In the genomic region with DNA sequence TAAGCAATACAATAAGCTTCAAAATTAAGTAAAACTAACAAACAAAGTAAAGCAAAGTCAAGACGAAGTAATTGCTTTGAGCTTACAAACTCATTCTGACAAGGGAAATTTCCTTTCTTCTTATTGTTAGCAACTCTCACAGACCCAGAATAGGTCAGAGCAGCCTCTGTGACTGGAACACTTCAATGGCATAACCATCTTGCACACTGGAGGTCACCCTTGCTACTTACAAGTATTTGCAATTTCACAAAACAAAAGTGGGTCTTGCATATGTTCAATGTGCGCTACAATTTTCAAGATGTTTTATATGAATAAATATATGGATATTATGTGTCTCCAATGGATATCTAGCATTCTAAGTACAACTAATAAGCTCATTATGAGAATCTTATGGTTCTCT, we compare ENCODE assay signal across 29 mouse cellular contexts.
DNase-seq lines count a peak whose midpoint lies in the region; ATAC-seq and TF ChIP-seq lines count a peak whose summit lies in the region.
"Had no signal": no experiment of that assay in that cellular context is flagged by ENCODE, and none has a peak within 500 bp of the region (broad histone marks: within the 10 kb centered on the region; RNA-seq: fewer than 3 reads in every experiment).

No protein-coding gene starts in this region.

- ATAC-seq in forebrain, embryonic 14.5 days, result no peak
- ATAC-seq in forebrain, embryonic 11.5 days (replicated peaks; ENCODE audit: low FRiP score), result no peak
- no peak for ATAC-seq in lung, embryonic 14.5 days (ENCODE audit: insufficient read depth)
- ATAC-seq in embryonic facial prominence, embryonic 14.5 days (ENCODE audit: low read depth), result no peak
- ATAC-seq: forebrain, embryonic 16.5 days; liver, postnatal 0 days; midbrain, embryonic 16.5 days had no signal

- no peaks in the 10 kb centered on the region for H3K9me3 ChIP-seq in forebrain, embryonic 14.5 days (replicated peaks; ENCODE audit: control insufficient read depth, low read length)
- no peaks in the 10 kb centered on the region for H3K9me3 ChIP-seq in forebrain, embryonic 11.5 days (ENCODE audit: control insufficient read depth, low read length)
- H3K9me3 ChIP-seq in lung, embryonic 14.5 days (ENCODE audit: low read depth, low read length), result no peaks in the 10 kb centered on the region
- H3K9me3 ChIP-seq in embryonic facial prominence, embryonic 14.5 days (ENCODE audit: control insufficient read depth, low read length), result no peaks in the 10 kb centered on the region
- H3K9me3 ChIP-seq: embryonic facial prominence, embryonic 13.5 days; G1E; heart, embryonic 13.5 days; hindbrain, embryonic 13.5 days; limb, embryonic 12.5 days; neural tube, embryonic 15.5 days had no signal

- H3K27ac ChIP-seq in forebrain, embryonic 14.5 days (ENCODE audit: low read depth, low read length), result no peak overlapping the region
- H3K27ac ChIP-seq in forebrain, embryonic 11.5 days (ENCODE audit: low read depth, low read length), result no peak overlapping the region
- H3K27ac ChIP-seq in lung, embryonic 14.5 days (ENCODE audit: low read depth), result no peak overlapping the region
- H3K27ac ChIP-seq in embryonic facial prominence, embryonic 14.5 days (replicated peaks; ENCODE audit: low read depth, low read length), result no peak overlapping the region
- H3K27ac ChIP-seq: embryonic facial prominence, embryonic 13.5 days; heart, embryonic 13.5 days; hindbrain, embryonic 13.5 days; limb, embryonic 12.5 days; neural tube, embryonic 15.5 days had no signal

- no peaks in the 10 kb centered on the region for H3K36me3 ChIP-seq in forebrain, embryonic 14.5 days (ENCODE audit: control insufficient read depth, insufficient read depth, low read length)
- H3K36me3 ChIP-seq in forebrain, embryonic 11.5 days (ENCODE audit: control insufficient read depth, insufficient read depth, low read length), result no peaks in the 10 kb centered on the region
- H3K36me3 ChIP-seq in lung, embryonic 14.5 days (ENCODE audit: insufficient read depth), result no peaks in the 10 kb centered on the region
- H3K36me3 ChIP-seq in embryonic facial prominence, embryonic 14.5 days (ENCODE audit: control insufficient read depth, insufficient read depth, low read length), result no peaks in the 10 kb centered on the region
- H3K36me3 ChIP-seq: embryonic facial prominence, embryonic 13.5 days; G1E; heart, embryonic 13.5 days; hindbrain, embryonic 13.5 days; limb, embryonic 12.5 days; neural tube, embryonic 15.5 days had no signal

- no peak for TF ChIP-seq CTCF in lung, embryonic 14.5 days (IDR thresholded peaks at IDR 0.05; ENCODE audit: low read depth)

- H3K9ac ChIP-seq in forebrain, embryonic 14.5 days (ENCODE audit: low read length), result no peak overlapping the region
- H3K9ac ChIP-seq in forebrain, embryonic 11.5 days (ENCODE audit: low read length), result no peak overlapping the region
- H3K9ac ChIP-seq in lung, embryonic 14.5 days, result no peak overlapping the region
- no peak overlapping the region for H3K9ac ChIP-seq in embryonic facial prominence, embryonic 14.5 days (ENCODE audit: low read depth, low read length)
- H3K9ac ChIP-seq: embryonic facial prominence, embryonic 13.5 days; heart, embryonic 13.5 days; hindbrain, embryonic 13.5 days; limb, embryonic 12.5 days; liver, postnatal 0 days; neural tube, embryonic 15.5 days had no signal

- H3K4me3 ChIP-seq in forebrain, embryonic 14.5 days (ENCODE audit: low read depth, low read length), result no peak overlapping the region
- no peak overlapping the region for H3K4me3 ChIP-seq in forebrain, embryonic 11.5 days (ENCODE audit: low read depth, low read length)
- no peak overlapping the region for H3K4me3 ChIP-seq in lung, embryonic 14.5 days (ENCODE audit: low read depth, low read length)
- H3K4me3 ChIP-seq in embryonic facial prominence, embryonic 14.5 days (ENCODE audit: low read depth, low read length), result no peak overlapping the region
- H3K4me3 ChIP-seq: embryonic facial prominence, embryonic 13.5 days; heart, embryonic 13.5 days; hindbrain, embryonic 13.5 days; limb, embryonic 12.5 days; neural tube, embryonic 15.5 days had no signal

- H3K4me1 ChIP-seq in forebrain, embryonic 14.5 days (ENCODE audit: control insufficient read depth, insufficient read depth, low read length), result peaks cover 11% of the 10 kb centered on the region; the same call in 1 of the 2 replicates
- no peaks in the 10 kb centered on the region; the same call in 1 of the 2 replicates for H3K4me1 ChIP-seq in forebrain, embryonic 11.5 days (replicated peaks; ENCODE audit: control insufficient read depth, insufficient read depth, low read length)
- no peaks in the 10 kb centered on the region for H3K4me1 ChIP-seq in lung, embryonic 14.5 days (ENCODE audit: insufficient read depth)
- no peaks in the 10 kb centered on the region for H3K4me1 ChIP-seq in embryonic facial prominence, embryonic 14.5 days (ENCODE audit: control insufficient read depth, insufficient read depth, low read length)
- H3K4me1 ChIP-seq: embryonic facial prominence, embryonic 13.5 days; heart, embryonic 13.5 days; limb, embryonic 12.5 days; neural tube, embryonic 15.5 days had no signal

- 51% methylated on average over 2 of the region's 2 CpGs for WGBS in forebrain, embryonic 14.5 days
- 48% methylated on average over 2 of the region's 2 CpGs for WGBS in forebrain, embryonic 11.5 days
- WGBS in lung, embryonic 14.5 days, result 75% methylated on average over 2 of the region's 2 CpGs
- 62% methylated on average over 2 of the region's 2 CpGs for WGBS in embryonic facial prominence, embryonic 14.5 days

- H3K27me3 ChIP-seq in forebrain, embryonic 14.5 days (replicated peaks; ENCODE audit: control insufficient read depth, insufficient read depth, low read length), result no peaks in the 10 kb centered on the region
- no peaks in the 10 kb centered on the region for H3K27me3 ChIP-seq in forebrain, embryonic 11.5 days (ENCODE audit: control insufficient read depth, insufficient read depth, low read length)
- H3K27me3 ChIP-seq in lung, embryonic 14.5 days (ENCODE audit: insufficient read depth, low read length), result no peaks in the 10 kb centered on the region
- no peaks in the 10 kb centered on the region for H3K27me3 ChIP-seq in embryonic facial prominence, embryonic 14.5 days (replicated peaks; ENCODE audit: control insufficient read depth, insufficient read depth, low read length)
- H3K27me3 ChIP-seq: CH12.LX; embryonic facial prominence, embryonic 13.5 days; heart, embryonic 13.5 days; hindbrain, embryonic 13.5 days; limb, embryonic 12.5 days; neural tube, embryonic 15.5 days had no signal

- DNase-seq in forebrain, embryonic 14.5 days (ENCODE audit: low spot score), result peak; percentile 52
- DNase-seq in forebrain, embryonic 11.5 days (ENCODE audit: low spot score), result no peak
- DNase-seq in lung, embryonic 14.5 days, result peak; percentile 47
- DNase-seq in lung, adult 18-20 months, result no peak
- peak; percentile 13 for DNase-seq in 416B (ENCODE audit: low read depth)
- peak; percentile 27 for DNase-seq in embryonic facial prominence, embryonic 14.5 days (ENCODE audit: low spot score)
- DNase-seq in adrenal gland, adult 8-10 months, result no peak
- DNase-seq: adrenal gland, postnatal 25 days; B cell, adult 2 months; cerebellum, adult 11 months; cerebellum, adult 9-11 months; gastrocnemius, postnatal 25 days; heart, adult 18-20 months; kidney, adult 2 months; kidney, postnatal 10 days; layer of hippocampus, postnatal 36 days; liver, postnatal 0 days; lung, postnatal 14 days; thymus, adult 2 months had no signal

- no peak overlapping the region for H3K4me2 ChIP-seq in forebrain, embryonic 14.5 days (ENCODE audit: low read length)
- H3K4me2 ChIP-seq in forebrain, embryonic 11.5 days (ENCODE audit: low read depth, low read length, severe bottlenecking), result no peak overlapping the region
- no peak overlapping the region for H3K4me2 ChIP-seq in lung, embryonic 14.5 days
- no peak overlapping the region for H3K4me2 ChIP-seq in embryonic facial prominence, embryonic 14.5 days (ENCODE audit: low read depth, low read length)
- H3K4me2 ChIP-seq: embryonic facial prominence, embryonic 13.5 days; heart, embryonic 13.5 days; hindbrain, embryonic 13.5 days; limb, embryonic 12.5 days; liver, embryonic 11.5 days; neural tube, embryonic 15.5 days had no signal

Comparison
In these comparisons a context has a peak if more than half of its experiments do, and no peak if none do; other contexts are left out.
1. DNase-seq: peak in forebrain, embryonic 14.5 days (single experiment), lung, embryonic 14.5 days (single experiment), 416B (single experiment) and embryonic facial prominence, embryonic 14.5 days (single experiment); none in forebrain, embryonic 11.5 days (single experiment), lung, adult 18-20 months (0 of 2) and adrenal gland, adult 8-10 months (single experiment).